Mouse (Mus musculus): ENCODE results near the gene Tfap2b. TPM values are rescaled to one million over a fixed set of nuclear protein-coding genes. Genes with fewer than 3 reads are reported as not detected.
A peak's percentile ranks its signal among the peaks of the same experiment; 100 is the strongest.

Tfap2b gene
- polyA plus RNA-seq, 1 experiment from 2014 or later = 75.0 TPM

DNA sequence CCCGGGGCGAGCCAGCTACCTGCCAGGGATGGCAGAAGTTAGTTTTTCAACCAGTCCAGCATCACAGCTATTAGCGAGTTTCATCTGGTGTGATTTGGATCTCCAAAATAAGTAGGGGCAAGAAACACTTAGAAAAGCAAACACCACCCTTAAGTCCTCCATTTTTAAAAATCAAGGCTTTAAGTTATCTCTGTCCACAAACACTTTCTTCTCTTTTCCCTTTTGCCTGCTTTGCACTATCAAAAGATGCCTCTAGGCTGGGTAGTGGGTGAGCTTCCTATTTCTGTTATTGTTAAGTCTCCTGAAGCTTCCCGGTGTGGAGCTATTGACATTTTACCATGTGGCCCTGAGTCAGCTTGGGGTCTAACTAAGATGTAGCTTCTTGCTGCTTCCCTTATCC lies 4.5 kb downstream of the Tfap2b start:
- peaks cover 43% of the 10 kb centered on the region for H3K4me1 ChIP-seq (replicated peaks)
- peak overlapping the region; percentile 84 for H3K27ac ChIP-seq (replicated peaks)
- H3K4me3 ChIP-seq = peak overlapping the region; percentile 48
- no peaks in the 10 kb centered on the region for H3K9me3 ChIP-seq
- H3K27me3 ChIP-seq = peaks cover 74% of the 10 kb centered on the region
- H3K36me3 ChIP-seq = no peaks in the 10 kb centered on the region
- no peak for ATAC-seq (ENCODE audit: low read depth)
- H3K4me2 ChIP-seq = peak overlapping the region; percentile 55
- WGBS = 2% methylated on average over 4 of the region's 4 CpGs
- peak overlapping the region; percentile 79 for H3K9ac ChIP-seq

DNA sequence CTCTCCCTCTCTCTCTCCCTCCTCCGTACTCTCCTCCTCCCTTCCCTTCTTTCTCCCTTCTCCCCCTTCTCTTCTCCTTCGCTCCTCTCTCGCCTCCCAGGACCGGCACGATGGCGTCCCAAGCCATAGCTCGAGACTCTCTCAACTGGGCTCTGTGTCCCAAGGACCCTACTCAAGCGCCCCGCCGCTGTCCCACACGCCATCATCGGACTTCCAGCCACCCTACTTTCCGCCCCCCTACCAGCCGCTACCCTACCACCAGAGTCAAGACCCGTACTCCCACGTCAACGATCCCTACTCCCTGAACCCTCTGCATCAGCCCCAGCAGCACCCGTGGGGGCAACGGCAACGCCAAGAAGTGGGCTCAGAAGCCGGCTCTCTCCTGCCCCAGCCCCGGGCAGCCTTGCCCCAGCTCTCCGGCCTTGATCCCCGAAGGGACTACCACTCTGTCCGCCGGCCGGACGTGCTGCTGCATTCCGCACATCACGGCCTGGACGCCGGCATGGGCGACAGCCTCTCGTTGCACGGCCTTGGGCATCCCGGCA lies 5.2 kb downstream of the Tfap2b start:
- Histone ChIP-seq H3K27ac (replicated peaks) (peak overlapping the region; percentile 84), H3K27me3 (peaks cover 79% of the 10 kb centered on the region), H3K36me3 (no peaks in the 10 kb centered on the region), H3K4me3 (peak overlapping the region; percentile 48), H3K4me2 (peak overlapping the region; percentile 55), H3K9ac (peak overlapping the region; percentile 79), H3K4me1 (replicated peaks) (peaks cover 43% of the 10 kb centered on the region), H3K9me3 (no peaks in the 10 kb centered on the region)
- no peak for ATAC-seq (ENCODE audit: low read depth)
- WGBS = 1% methylated on average over 36 of the region's 36 CpGs

DNA sequence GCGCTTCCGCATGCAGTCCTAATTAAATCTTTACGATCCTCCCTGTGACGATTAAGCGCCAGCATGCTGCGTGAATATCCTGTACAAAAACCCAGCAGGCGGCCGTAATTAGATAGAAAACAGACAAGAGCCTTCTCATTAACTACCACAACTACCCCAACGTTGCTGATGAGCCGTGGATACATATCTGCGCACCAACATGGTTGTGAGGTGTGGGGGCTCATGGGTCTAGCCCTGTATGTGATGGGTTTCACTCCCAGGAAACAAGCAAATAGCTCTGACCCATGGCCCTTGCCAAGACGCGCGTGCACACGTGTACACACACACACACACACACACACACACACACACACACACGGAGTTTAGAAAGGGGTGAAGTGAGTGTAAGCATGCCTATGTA lies 8.7 kb downstream of the Tfap2b start:
- ATAC-seq (ENCODE audit: low read depth) = peak; percentile 69
- WGBS = 5% methylated on average over 16 of the region's 16 CpGs
- Histone ChIP-seq H3K9ac (0 out of 2 replicates have a peak overlapping the region, but pooled peaks have one; percentile 31), H3K27ac (replicated peaks) (0 out of 2 replicates have a peak overlapping the region, but pooled peaks have one; percentile 61), H3K36me3 (no peaks in the 10 kb centered on the region), H3K4me1 (replicated peaks) (peaks cover 50% of the 10 kb centered on the region), H3K4me3 (peak overlapping the region; percentile 48), H3K27me3 (peaks cover 94% of the 10 kb centered on the region), H3K4me2 (peak overlapping the region; percentile 55), H3K9me3 (no peaks in the 10 kb centered on the region)

DNA sequence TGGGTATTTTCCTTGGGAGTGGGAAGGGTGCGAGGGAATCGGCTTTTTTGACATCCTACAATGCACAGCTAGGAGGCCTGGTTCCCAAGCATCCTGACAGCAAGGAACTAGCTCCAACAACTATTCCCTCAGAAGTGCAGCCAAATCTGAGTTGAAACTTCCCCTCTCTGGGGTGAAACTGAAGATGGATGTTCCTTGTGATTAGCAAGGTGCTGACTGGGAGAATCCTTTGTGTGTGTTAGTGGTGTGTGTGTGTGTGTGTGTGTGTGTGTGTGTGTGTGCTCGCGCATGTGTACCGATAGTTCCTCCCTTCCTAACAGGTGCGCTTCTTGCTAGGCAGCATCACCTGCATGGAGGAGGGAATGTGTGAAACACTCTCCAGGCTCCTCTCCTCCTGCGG lies 9.5 kb downstream of the Tfap2b start:
- Histone ChIP-seq H3K4me2 (peak overlapping the region; percentile 55), H3K9me3 (no peaks in the 10 kb centered on the region), H3K9ac (0 out of 2 replicates have a peak overlapping the region, but pooled peaks have one; percentile 31), H3K4me1 (replicated peaks) (peaks cover 47% of the 10 kb centered on the region), H3K4me3 (peak overlapping the region; percentile 48), H3K36me3 (no peaks in the 10 kb centered on the region), H3K27me3 (peaks cover 94% of the 10 kb centered on the region), H3K27ac (replicated peaks) (0 out of 2 replicates have a peak overlapping the region, but pooled peaks have one; percentile 40)
- 7% methylated on average over 7 of the region's 7 CpGs for WGBS
- no peak for ATAC-seq (ENCODE audit: low read depth)

DNA sequence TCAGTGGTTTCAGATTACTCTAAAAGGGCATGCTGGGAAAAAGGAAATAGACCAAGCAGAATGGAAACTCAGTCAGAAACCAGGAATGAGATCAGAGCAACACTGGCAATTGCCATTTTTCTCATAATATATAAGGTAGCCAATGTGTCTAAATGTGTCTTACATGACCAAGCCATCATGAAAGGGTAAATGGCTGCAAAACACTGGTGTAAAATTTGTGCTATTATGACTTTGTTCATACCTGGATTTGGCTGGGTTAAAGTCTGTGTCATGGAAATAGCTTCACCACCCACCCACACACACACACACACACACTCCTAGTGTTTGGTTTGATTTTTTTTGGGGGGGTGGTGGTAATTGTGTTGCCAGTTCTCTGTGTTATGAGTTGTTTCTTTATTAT lies 10.7 kb downstream of the Tfap2b start:
- peaks cover 38% of the 10 kb centered on the region for H3K4me1 ChIP-seq (replicated peaks)
- peak overlapping the region; percentile 22 for H3K4me2 ChIP-seq
- no peak overlapping the region for H3K27ac ChIP-seq (replicated peaks)
- no peak for ATAC-seq (ENCODE audit: low read depth)
- no peaks in the 10 kb centered on the region for H3K9me3 ChIP-seq
- H3K9ac ChIP-seq = no peak overlapping the region
- no peaks in the 10 kb centered on the region for H3K36me3 ChIP-seq
- H3K4me3 ChIP-seq = no peak overlapping the region
- H3K27me3 ChIP-seq = peaks cover 96% of the 10 kb centered on the region

DNA sequence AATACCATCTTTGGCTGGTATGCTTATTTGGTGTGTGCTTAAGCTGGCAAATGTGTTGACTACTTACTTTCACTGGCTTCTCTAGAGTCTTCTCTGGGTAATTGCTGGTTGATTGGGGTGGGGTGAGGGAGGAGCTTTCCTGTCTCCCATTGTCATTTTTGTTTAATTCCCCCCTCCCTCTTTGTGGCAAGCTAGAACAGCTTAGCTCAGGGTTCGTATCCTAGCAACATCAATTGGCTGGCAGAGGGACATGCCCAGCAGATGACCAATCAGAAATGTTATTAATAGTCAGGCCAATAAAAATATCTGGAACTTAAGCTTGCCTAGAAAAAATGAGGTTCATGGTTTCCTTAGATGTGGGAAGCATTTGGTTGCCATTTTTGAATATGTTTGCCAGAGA lies 11.8 kb downstream of the Tfap2b start:
- Histone ChIP-seq H3K4me1 (replicated peaks) (peaks cover 34% of the 10 kb centered on the region; the same call in 1 of the 2 replicates), H3K4me2 (peak overlapping the region; percentile 22; the same call in 1 of the 2 replicates), H3K27ac (replicated peaks) (no peak overlapping the region), H3K9ac (no peak overlapping the region), H3K27me3 (peaks cover 96% of the 10 kb centered on the region), H3K36me3 (no peaks in the 10 kb centered on the region), H3K4me3 (no peak overlapping the region), H3K9me3 (no peaks in the 10 kb centered on the region)
- ATAC-seq (ENCODE audit: low read depth) = no peak
- 0% methylated on average over 1 of the region's 1 CpGs for WGBS

DNA sequence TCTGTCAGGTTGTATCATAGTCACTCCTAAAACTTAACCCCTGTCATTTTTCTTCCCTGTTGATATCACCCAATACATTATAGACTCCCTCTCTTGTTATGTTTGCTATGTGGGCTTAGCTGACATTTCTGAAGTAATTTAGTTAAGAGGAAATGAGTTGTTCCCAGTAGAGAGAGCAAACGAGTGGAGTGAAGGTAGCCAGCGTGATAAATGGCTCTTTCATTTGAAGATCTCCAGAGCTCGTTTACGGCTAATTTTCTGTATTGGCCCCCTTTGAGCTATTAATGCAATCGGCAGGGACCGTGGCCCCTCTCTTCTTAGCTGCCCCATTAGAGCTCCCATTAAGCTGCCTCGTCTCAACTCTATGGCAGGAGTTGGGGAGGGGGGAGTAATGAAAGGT lies 12.9 kb downstream of the Tfap2b start:
- Histone ChIP-seq H3K9me3 (no peaks in the 10 kb centered on the region), H3K27ac (replicated peaks) (no peak overlapping the region), H3K4me2 (peak overlapping the region; percentile 32), H3K9ac (no peak overlapping the region), H3K36me3 (no peaks in the 10 kb centered on the region), H3K27me3 (peaks cover 96% of the 10 kb centered on the region), H3K4me1 (replicated peaks) (peaks cover 28% of the 10 kb centered on the region; the same call in 1 of the 2 replicates), H3K4me3 (peak overlapping the region; percentile 1; the same call in 1 of the 2 replicates)
- WGBS = under 1% methylated on average over 7 of the region's 7 CpGs
- ATAC-seq (ENCODE audit: low read depth) = peak; percentile 24; the same call in 1 of the 2 replicates

DNA sequence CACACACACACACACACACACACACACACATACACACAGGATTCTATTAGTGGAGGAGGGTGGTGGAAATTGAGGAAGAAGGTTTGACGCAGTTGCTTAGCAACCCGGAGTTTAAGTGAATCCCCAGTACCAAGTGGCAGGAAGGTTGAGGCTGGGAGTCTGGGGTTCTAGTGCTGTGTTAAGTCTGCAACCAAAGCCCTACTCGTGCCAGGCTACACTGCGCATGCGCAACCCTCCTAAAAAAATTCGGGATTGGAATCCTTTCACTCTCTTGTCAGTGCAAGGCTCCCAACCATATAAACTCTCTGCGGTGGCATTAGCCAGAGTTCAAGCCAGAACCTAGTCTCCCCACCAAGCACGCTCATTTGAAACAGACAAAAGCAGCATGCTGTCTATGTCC lies 18.0 kb downstream of the Tfap2b start:
- ATAC-seq (ENCODE audit: low read depth) = no peak
- Histone ChIP-seq H3K4me2 (no peak overlapping the region), H3K9me3 (no peaks in the 10 kb centered on the region), H3K4me1 (replicated peaks) (peaks cover 10% of the 10 kb centered on the region), H3K27ac (replicated peaks) (no peak overlapping the region), H3K27me3 (peaks cover 96% of the 10 kb centered on the region), H3K9ac (no peak overlapping the region), H3K4me3 (no peak overlapping the region), H3K36me3 (no peaks in the 10 kb centered on the region)
- 6% methylated on average over 8 of the region's 8 CpGs for WGBS

DNA sequence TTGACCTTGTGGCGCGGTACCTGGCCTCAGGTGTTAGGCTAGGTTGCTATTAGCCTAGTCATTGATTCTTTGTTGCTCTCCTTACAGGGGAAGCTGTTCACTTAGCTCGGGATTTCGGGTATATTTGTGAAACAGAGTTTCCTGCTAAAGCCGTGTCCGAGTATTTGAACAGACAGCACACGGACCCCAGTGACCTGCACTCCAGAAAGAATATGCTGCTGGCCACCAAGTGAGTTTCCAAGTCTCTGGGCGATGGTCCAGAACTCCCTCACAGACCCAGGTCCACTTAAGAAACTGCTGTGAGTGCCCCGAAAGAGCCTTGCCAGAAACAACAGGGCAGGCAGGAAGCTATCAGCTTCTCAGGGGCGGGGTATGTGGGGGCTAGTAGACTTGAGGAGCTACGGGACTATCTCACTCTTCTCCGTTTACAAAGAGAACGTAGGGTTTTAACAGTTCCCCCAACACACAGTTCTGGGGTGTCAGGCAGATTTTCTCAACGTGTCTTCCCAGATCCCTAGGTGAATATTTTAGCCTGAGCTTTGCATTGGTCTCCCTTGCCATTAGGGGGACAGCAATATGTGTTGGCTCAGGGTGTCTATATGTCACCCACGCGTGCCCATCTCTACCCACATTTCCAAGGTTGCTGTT lies 22.3 kb downstream of the Tfap2b start:
- Histone ChIP-seq H3K36me3 (no peaks in the 10 kb centered on the region), H3K9me3 (no peaks in the 10 kb centered on the region), H3K4me2 (no peak overlapping the region), H3K4me3 (no peak overlapping the region), H3K9ac (no peak overlapping the region), H3K27me3 (peaks cover 91% of the 10 kb centered on the region), H3K4me1 (replicated peaks) (peaks cover 26% of the 10 kb centered on the region), H3K27ac (replicated peaks) (no peak overlapping the region)
- WGBS = 7% methylated on average over 16 of the region's 16 CpGs
- no peak for ATAC-seq (ENCODE audit: low read depth)

DNA sequence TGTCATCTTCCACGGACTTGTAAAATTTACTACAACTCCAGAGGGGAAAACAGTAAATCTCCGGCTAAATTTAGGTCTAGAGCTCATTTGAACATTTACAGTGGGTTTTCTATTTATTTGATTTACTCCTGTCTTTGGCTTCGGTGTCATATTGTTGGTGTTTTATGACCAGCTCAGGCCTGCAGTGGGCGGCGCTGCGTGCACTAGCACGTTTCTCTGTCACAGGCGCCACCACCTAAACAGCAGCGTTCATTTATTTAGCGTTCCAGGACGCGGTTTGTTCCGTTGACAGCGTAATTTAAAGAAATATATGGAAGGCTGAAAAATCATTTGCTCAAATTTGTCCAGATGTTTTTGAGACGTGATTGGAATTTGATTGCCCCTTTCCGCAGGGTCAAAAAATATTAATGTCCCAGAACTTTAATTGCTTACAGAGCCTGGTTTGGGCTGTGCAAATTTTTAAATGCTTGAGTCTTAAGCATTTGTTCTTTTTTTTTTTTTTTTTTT lies 22.9 kb downstream of the Tfap2b start:
- Histone ChIP-seq H3K4me1 (replicated peaks) (peaks cover 28% of the 10 kb centered on the region), H3K4me2 (no peak overlapping the region), H3K27me3 (peaks cover 91% of the 10 kb centered on the region), H3K9ac (no peak overlapping the region), H3K4me3 (no peak overlapping the region), H3K36me3 (no peaks in the 10 kb centered on the region), H3K27ac (replicated peaks) (no peak overlapping the region), H3K9me3 (no peaks in the 10 kb centered on the region)
- no peak for ATAC-seq (ENCODE audit: low read depth)
- 8% methylated on average over 16 of the region's 16 CpGs for WGBS

DNA sequence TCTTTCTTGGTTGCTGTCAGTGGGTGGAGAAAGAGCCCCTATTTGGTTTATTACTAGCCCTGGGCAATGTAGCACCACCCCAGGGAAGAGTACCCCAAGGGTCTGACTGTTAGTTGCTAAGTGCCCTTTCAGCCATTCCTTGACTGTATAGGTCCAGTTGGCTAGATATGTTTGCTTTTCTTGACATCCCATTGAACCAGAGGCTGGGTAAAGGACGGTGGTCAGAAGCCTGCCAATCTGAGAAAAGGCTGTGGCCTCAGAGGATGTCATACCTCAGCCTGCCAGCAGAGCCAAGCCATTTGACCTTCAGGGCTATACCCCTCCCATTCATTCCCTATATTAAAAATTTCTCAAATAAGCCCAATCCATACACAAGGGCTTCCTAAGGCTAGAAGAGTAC lies 24.0 kb downstream of the Tfap2b start:
- Histone ChIP-seq H3K9ac (no peak overlapping the region), H3K4me1 (replicated peaks) (peaks cover 32% of the 10 kb centered on the region), H3K27ac (replicated peaks) (no peak overlapping the region), H3K4me3 (no peak overlapping the region), H3K9me3 (no peaks in the 10 kb centered on the region), H3K27me3 (peaks cover 91% of the 10 kb centered on the region), H3K4me2 (no peak overlapping the region), H3K36me3 (no peaks in the 10 kb centered on the region)
- WGBS = 4% methylated on average over 1 of the region's 1 CpGs
- ATAC-seq (ENCODE audit: low read depth) = no peak

DNA sequence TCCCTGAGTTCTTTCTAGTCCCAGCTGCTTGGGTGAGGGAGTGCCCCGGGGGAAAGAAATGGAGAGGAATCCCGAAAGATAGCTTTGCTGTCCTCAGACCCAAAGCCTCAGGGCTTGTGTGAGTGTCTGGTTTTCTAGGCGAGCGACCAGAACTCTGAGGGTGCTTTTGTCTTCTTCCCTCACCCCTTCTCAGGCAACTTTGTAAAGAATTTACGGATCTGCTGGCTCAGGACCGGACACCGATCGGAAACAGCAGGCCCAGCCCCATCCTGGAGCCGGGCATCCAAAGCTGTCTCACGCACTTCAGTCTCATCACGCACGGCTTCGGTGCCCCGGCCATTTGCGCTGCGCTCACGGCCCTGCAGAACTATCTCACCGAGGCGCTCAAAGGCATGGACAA lies 25.1 kb downstream of the Tfap2b start:
- no peak overlapping the region for H3K27ac ChIP-seq (replicated peaks)
- peaks cover 90% of the 10 kb centered on the region for H3K27me3 ChIP-seq
- H3K9ac ChIP-seq = no peak overlapping the region
- peaks cover 32% of the 10 kb centered on the region for H3K4me1 ChIP-seq (replicated peaks)
- no peaks in the 10 kb centered on the region for H3K36me3 ChIP-seq
- no peak for ATAC-seq (ENCODE audit: low read depth)
- H3K9me3 ChIP-seq = no peaks in the 10 kb centered on the region
- 2% methylated on average over 19 of the region's 19 CpGs for WGBS
- no peak overlapping the region for H3K4me2 ChIP-seq
- H3K4me3 ChIP-seq = no peak overlapping the region

Measured in neural tube, embryonic 13.5 days (tissue).